Mouse (Mus musculus) MEL (cell line): ENCODE measurements at regions not wholly inside any gene's neighbourhood (a gene's known extent, or its start where the extent isn't known, plus 50 kb on each side); places are given as distances from the start of the nearest gene placed in this dataset.

Source experiments
- CTCF ChIP-seq, 3 experiments: IDR thresholded peaks in 2 of 3; conservative IDR thresholded peaks in 1 of 3; 2 replicates each; pipeline ENCODE4 v1.5.1; 2011 to 2012; ENCODE audit warnings: low read length in 3 of 3, low read depth in 2 of 3, mild to moderate bottlenecking in 2 of 3, improper control_type of control experiment in 1 of 3, inconsistent platforms in 1 of 3, mixed read lengths in 1 of 3, moderate library complexity in 1 of 3; ENCODE audit not compliant: control insufficient read depth in 1 of 3, insufficient read depth in 1 of 3, poor library complexity in 1 of 3, severe bottlenecking in 1 of 3
- JUND ChIP-seq: IDR thresholded peaks from 2 replicates; pipeline ENCODE4 v1.6.1; 2011; ENCODE audit warnings: low read depth, mild to moderate bottlenecking, improper control_type of control experiment, low read length
- USF1 ChIP-seq: IDR thresholded peaks from 2 replicates; pipeline ENCODE4 v1.6.1; 2014; ENCODE audit warnings: low read depth, mild to moderate bottlenecking, inconsistent platforms, low read length, improper control_type of control experiment, moderate library complexity
- USF2 ChIP-seq, 2 experiments: IDR thresholded peaks; 2 replicates each; pipeline ENCODE4 v1.6.1; 2011 to 2012; ENCODE audit warnings: improper control_type of control experiment in 2 of 2, low read length in 2 of 2, borderline replicate concordance in 1 of 2, inconsistent platforms in 1 of 2, low read depth in 1 of 2, mild to moderate bottlenecking in 1 of 2; ENCODE audit not compliant: insufficient read depth in 1 of 2

DNA sequence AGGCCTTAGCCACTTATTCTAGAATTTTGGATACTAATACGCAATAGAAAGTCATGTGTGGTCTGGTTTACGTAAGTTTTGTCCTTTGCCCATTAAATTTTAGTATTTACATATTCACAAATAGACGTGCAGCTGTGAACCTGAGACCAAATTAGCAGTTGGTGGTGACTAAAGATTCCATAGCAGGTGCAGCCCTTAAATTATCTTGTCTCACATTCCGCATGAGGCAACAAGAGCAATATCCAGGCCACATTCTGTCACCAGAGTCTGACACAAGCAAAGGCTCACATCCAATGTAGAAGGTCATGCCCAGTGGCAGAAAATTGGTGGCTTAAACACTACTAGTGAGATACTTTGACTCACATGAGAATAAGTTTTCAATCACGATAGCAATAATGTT is 473.0 kb downstream of the Nyap2 start:
- TF ChIP-seq CTCF (IDR thresholded peaks at IDR 0.05 in 2 of 3, conservative IDR thresholded peaks at IDR 0.05 in 1 of 3; ENCODE audit: control insufficient read depth in 1 of 3, insufficient read depth in 1 of 3, low read depth in 2 of 3, low read length in 3 of 3, poor library complexity in 1 of 3, severe bottlenecking in 1 of 3): no peak
- no peak for TF ChIP-seq USF1
- no peak for TF ChIP-seq USF2 (IDR thresholded peaks at IDR 0.05; ENCODE audit: borderline replicate concordance in 1 of 2, insufficient read depth in 1 of 2, low read depth in 1 of 2, low read length in 2 of 2)
- TF ChIP-seq JUND: no peak
